Mouse (Mus musculus): ENCODE data around the gene Adamts15.

Gene Adamts15

GRCm38 (mm10) chr9:30879947-30880273, 42.3 kb downstream of the Adamts15 start:
- no peak for DNase-seq (ENCODE audit: low spot score)

- DNase-seq (ENCODE audit: low spot score), result no peak
These were observed 42.9 kb downstream of the Adamts15 start for GRCm38 (mm10) chr9:30879248-30879946.

GRCm38 (mm10) chr9:30876552-30876951, 45.7 kb downstream of the Adamts15 start:
- DNase-seq (ENCODE audit: low spot score), result no peak

- DNase-seq (ENCODE audit: low spot score), result no peak
These were observed 66.4 kb downstream of the Adamts15 start for GRCm38 (mm10) chr9:30855837-30856236.

GRCm38 (mm10) chr9:30851841-30852240, 70.4 kb downstream of the Adamts15 start:
- DNase-seq (ENCODE audit: low spot score), result no peak

GRCm38 (mm10) chr9:30849951-30850350, 72.3 kb downstream of the Adamts15 start:
- no peak for DNase-seq (ENCODE audit: low spot score)

- no peak for DNase-seq (ENCODE audit: low spot score)
These were observed 72.8 kb downstream of the Adamts15 start for GRCm38 (mm10) chr9:30849444-30849843.

Measured in layer of hippocampus, adult 11-12 months (tissue).